Mouse (Mus musculus) kidney, adult 2 months (tissue): ENCODE measurements around the gene Tgm5. TPM values are rescaled to one million over a fixed set of nuclear protein-coding genes. Genes with fewer than 3 reads are reported as not detected.

Source experiments
- DNase-seq: peaks from one replicate; pipeline ENCODE4 v3.0.0; 2021
- H3K27ac ChIP-seq: fragments of 200-500 bp; 2 replicates; pipeline ENCODE4 v1.5.1; 2012; ENCODE audit warnings: low read depth, low read length, control low read depth, inconsistent platforms; ENCODE audit not compliant: insufficient read depth
- H3K27me3 ChIP-seq: fragments of 200-500 bp; replicated peaks from 2 replicates; pipeline ENCODE4 v1.6.1; 2012; ENCODE audit warnings: mild to moderate bottlenecking, moderate library complexity, low read length, inconsistent platforms; ENCODE audit not compliant: control insufficient read depth, insufficient read depth
- H3K36me3 ChIP-seq: fragments of 200-500 bp; 2 replicates; pipeline ENCODE4 v1.6.1; 2012; ENCODE audit warnings: mild to moderate bottlenecking, moderate library complexity, low read length, inconsistent platforms; ENCODE audit not compliant: control insufficient read depth, insufficient read depth
- H3K4me1 ChIP-seq: fragments of 200-500 bp; 2 replicates; pipeline ENCODE4 v1.6.1; 2011; ENCODE audit warnings: low read length; ENCODE audit not compliant: control insufficient read depth, insufficient read depth
- H3K4me3 ChIP-seq: fragments of 200-500 bp; 2 replicates; pipeline ENCODE4 v1.5.1; 2011; ENCODE audit warnings: mild to moderate bottlenecking, low read depth, low read length, control low read depth; ENCODE audit not compliant: insufficient read depth
- CTCF ChIP-seq: fragments of 200-500 bp; conservative IDR thresholded peaks from 2 replicates; pipeline ENCODE4 v1.5.1; 2011; ENCODE audit warnings: low read depth, mild to moderate bottlenecking, control low read depth, low read length, moderate library complexity, mixed read lengths; ENCODE audit not compliant: insufficient read depth, insufficient read length
- POLR2A ChIP-seq: fragments of 200-500 bp; IDR thresholded peaks from one replicate; pipeline ENCODE4 v1.6.1; 2011; ENCODE audit warnings: low read depth, low read length, control low read depth
- WGBS: fragments of 180-500 bp; shearing (Covaris S2); methylation state at CpG from one replicate; pipeline ENCODE4 v1.1.7; 2018; 5-methylcytosine and 5-hydroxymethylcytosine counted together
- polyA plus RNA-seq: library from polyadenylated mRNA; depleted of rRNA; stranded (reverse); fragments of >200 nt; gene quantifications from 2 replicates; pipeline ENCODE4 v1.2.3, GENCODE M21; 2012

The Tgm5 gene
- polyA plus RNA-seq, 1 experiment, result 0.06 TPM

GRCm38 (mm10) chr2:121016226-121016625, 69.4 kb downstream of the Tgm5 start:
- DNase-seq, result peak; percentile 80
- TF ChIP-seq CTCF (no peak), POLR2A (no peak)
- Histone ChIP-seq H3K27me3 (no peaks in the 10 kb centered on the region), H3K4me3 (no peak overlapping the region), H3K36me3 (peaks cover 6% of the 10 kb centered on the region), H3K27ac (no peak overlapping the region), H3K4me1 (peaks cover 3% of the 10 kb centered on the region; the same call in 1 of the 2 replicates)
- 55% methylated on average over 9 of the region's 9 CpGs for WGBS

GRCm38 (mm10) chr2:121015507-121015906, 70.1 kb downstream of the Tgm5 start:
- WGBS, result 89% methylated on average over 2 of the region's 2 CpGs
- peaks cover 6% of the 10 kb centered on the region for H3K36me3 ChIP-seq

GRCm38 (mm10) chr2:121012676-121013075, 73.0 kb downstream of the Tgm5 start:
- WGBS, result 93% methylated on average over 9 of the region's 9 CpGs
- DNase-seq, result no peak
- TF ChIP-seq CTCF (no peak), POLR2A (no peak)
- Histone ChIP-seq H3K36me3 (peaks cover 5% of the 10 kb centered on the region), H3K27me3 (no peaks in the 10 kb centered on the region), H3K4me3 (no peak overlapping the region), H3K27ac (no peak overlapping the region), H3K4me1 (peaks cover 3% of the 10 kb centered on the region; the same call in 1 of the 2 replicates)

More at GRCm38 (mm10) chr2:121015507-121015906, 70.1 kb downstream of the Tgm5 start:
- no peak for DNase-seq
- H3K27ac ChIP-seq, result no peak overlapping the region
- H3K4me1 ChIP-seq, result peaks cover 3% of the 10 kb centered on the region; the same call in 1 of the 2 replicates
- TF ChIP-seq POLR2A, result no peak
- no peak for TF ChIP-seq CTCF
- no peak overlapping the region for H3K4me3 ChIP-seq
- no peaks in the 10 kb centered on the region for H3K27me3 ChIP-seq

GRCm38 (mm10) chr2:121009071-121009677, 76.5 kb downstream of the Tgm5 start:
- TF ChIP-seq POLR2A (no peak), CTCF (no peak)
- peak overlapping the region; percentile 87 for H3K4me3 ChIP-seq
- 17% methylated on average over 5 of the region's 5 CpGs for WGBS
- no peak overlapping the region for H3K27ac ChIP-seq
- DNase-seq, result no peak
- H3K27me3 ChIP-seq, result no peaks in the 10 kb centered on the region
- peaks cover 3% of the 10 kb centered on the region; the same call in 1 of the 2 replicates for H3K4me1 ChIP-seq
- H3K36me3 ChIP-seq, result no peaks in the 10 kb centered on the region

- no peak overlapping the region for H3K27ac ChIP-seq
- 2% methylated on average over 12 of the region's 12 CpGs for WGBS
Measured at GRCm38 (mm10) chr2:121008664-121009007, 77.0 kb downstream of the Tgm5 start.

GRCm38 (mm10) chr2:121007925-121008663, 77.5 kb downstream of the Tgm5 start, which contains the start of gene Ccndbp1:
Ccndbp1 (plus strand) TSS chr2:121008403.
- H3K4me3 ChIP-seq, result peak within 1 kb of the TSS; percentile 87
- H3K27ac ChIP-seq, result no peak within 1 kb of the TSS
- H3K4me1 ChIP-seq, result peaks cover 3% of the 10 kb centered on the region; the same call in 1 of the 2 replicates
- peak; percentile 97 for DNase-seq
- H3K27me3 ChIP-seq, result no peaks in the 10 kb centered on the region
- TF ChIP-seq CTCF, result no peak
- TF ChIP-seq POLR2A, result no peak
- 1% methylated on average over 34 of the region's 34 CpGs for WGBS
- H3K36me3 ChIP-seq, result no peaks in the 10 kb centered on the region

More at GRCm38 (mm10) chr2:121008664-121009007, 77.0 kb downstream of the Tgm5 start:
- DNase-seq, result no peak
- no peaks in the 10 kb centered on the region for H3K36me3 ChIP-seq
- H3K4me3 ChIP-seq, result peak overlapping the region; percentile 87
- TF ChIP-seq CTCF (no peak), POLR2A (no peak)
- H3K4me1 ChIP-seq, result peaks cover 3% of the 10 kb centered on the region; the same call in 1 of the 2 replicates
- H3K27me3 ChIP-seq, result no peaks in the 10 kb centered on the region

- no peak overlapping the region for H3K27ac ChIP-seq
- no peak overlapping the region for H3K4me3 ChIP-seq
- H3K36me3 ChIP-seq, result no peaks in the 10 kb centered on the region
- H3K27me3 ChIP-seq, result no peaks in the 10 kb centered on the region
- 45% methylated on average over 1 of the region's 1 CpGs for WGBS
- TF ChIP-seq POLR2A (no peak), CTCF (no peak)
- H3K4me1 ChIP-seq, result peaks cover 3% of the 10 kb centered on the region; the same call in 1 of the 2 replicates
- DNase-seq, result peak; percentile 56
Measured at GRCm38 (mm10) chr2:121006986-121007385, 78.7 kb downstream of the Tgm5 start.
